Mouse (Mus musculus) small intestine, adult 10 weeks (tissue): ENCODE results near the gene Pard6b. TPM values are rescaled to one million over a fixed set of nuclear protein-coding genes. Genes with fewer than 3 reads are reported as not detected.

Experiments used
- polyA plus RNA-seq: library from polyadenylated mRNA; stranded (reverse); fragments of 350-450 nt; fragmentation: Illumina TruSeq; extraction: RNeasy Lipid Tissue Mini Kit (QIAGEN cat#74804); gene quantifications from one replicate; pipeline ENCODE4 v1.2.3, GENCODE M21; 2014; ENCODE audit warnings: low replicate concordance

The Pard6b gene
- 12.8 TPM for polyA plus RNA-seq

GRCm38 (mm10) chr2:168080431-168081246 lies at the start of gene Pard6b:
Gene Pard6b (plus strand): TSS chr2:168081004.

Other genes with a start within 250 kb of the Pard6b start
- 15.0 TPM for gene Ptpn1, start 148.9 kb upstream of the Pard6b start, polyA plus RNA-seq
- gene Ripor3, start 70.4 kb upstream of the Pard6b start, polyA plus RNA-seq: not detected
- 9.8 TPM for gene Adnp, start 126.1 kb downstream of the Pard6b start, polyA plus RNA-seq
- gene Gm20716, start 149.4 kb downstream of the Pard6b start, polyA plus RNA-seq: 73.7 TPM
- gene Dpm1, start 149.6 kb downstream of the Pard6b start, polyA plus RNA-seq: 165 TPM
- 1.6 TPM for gene Mocs3, start 149.6 kb downstream of the Pard6b start, polyA plus RNA-seq
- gene Kcng1, start 200.7 kb downstream of the Pard6b start, polyA plus RNA-seq: 0.11 TPM